ENCODE assay signal across 16 mouse cellular contexts in the genomic region with DNA sequence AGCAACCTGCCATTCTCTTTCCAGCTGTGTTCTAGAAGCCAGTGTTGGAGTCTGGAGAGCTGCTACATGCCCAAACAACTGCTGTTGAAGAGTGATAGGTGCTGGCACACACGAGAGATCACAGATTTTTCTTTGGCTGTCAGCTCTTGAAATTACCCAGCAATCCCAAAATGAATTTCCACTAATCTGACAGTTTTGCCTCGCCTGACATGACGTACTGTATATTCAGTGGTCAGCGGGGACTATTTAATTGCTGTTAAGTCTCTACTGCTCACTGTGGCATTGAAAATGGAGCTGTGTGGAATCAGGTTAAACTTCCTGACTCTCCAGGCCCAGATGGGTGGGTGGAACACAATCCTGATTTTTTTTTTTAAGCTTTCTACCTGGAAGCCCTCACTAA.
"Had no signal": no experiment of that assay in that cellular context is flagged by ENCODE, and none has a peak within 500 bp of the region (broad histone marks: within the 10 kb centered on the region; RNA-seq: fewer than 3 reads in every experiment).

No protein-coding gene starts in this region.

- H3K36me3 ChIP-seq: kidney, embryonic 15.5 days; liver, embryonic 13.5 days; midbrain, embryonic 15.5 days had no signal

- H3K27ac ChIP-seq: kidney, embryonic 15.5 days; left cerebral cortex, adult 2 months; liver, embryonic 13.5 days; midbrain, embryonic 15.5 days had no signal

- H3K4me2 ChIP-seq: kidney, embryonic 15.5 days; liver, embryonic 13.5 days; midbrain, embryonic 11.5 days; midbrain, embryonic 15.5 days had no signal

- H3K27me3 ChIP-seq: kidney, embryonic 15.5 days; liver, embryonic 13.5 days; midbrain, embryonic 15.5 days had no signal

- H3K4me3 ChIP-seq: kidney, embryonic 15.5 days; left cerebral cortex, adult 2 months; liver, embryonic 13.5 days; midbrain, embryonic 15.5 days; myocyte had no signal

- ATAC-seq: midbrain, embryonic 15.5 days had no signal

- H3K4me1 ChIP-seq: liver, embryonic 13.5 days; midbrain, embryonic 15.5 days had no signal

- DNase-seq: kidney, adult 8-10 months; kidney, postnatal 10 days; kidney, postnatal 36 days; layer of hippocampus, postnatal 36 days; liver, embryonic 13.5 days; lung, adult 2 months; lung, postnatal 14 days; lung, postnatal 4 days; thymus, adult 2 months; thymus, postnatal 14 days; thymus, postnatal 4 days had no signal

- H3K9ac ChIP-seq: kidney, embryonic 15.5 days; liver, embryonic 13.5 days; midbrain, embryonic 15.5 days had no signal

- H3K9me3 ChIP-seq: kidney, embryonic 15.5 days; midbrain, embryonic 15.5 days had no signal
